Mouse (Mus musculus): ENCODE data around the gene BC030867.

DNA sequence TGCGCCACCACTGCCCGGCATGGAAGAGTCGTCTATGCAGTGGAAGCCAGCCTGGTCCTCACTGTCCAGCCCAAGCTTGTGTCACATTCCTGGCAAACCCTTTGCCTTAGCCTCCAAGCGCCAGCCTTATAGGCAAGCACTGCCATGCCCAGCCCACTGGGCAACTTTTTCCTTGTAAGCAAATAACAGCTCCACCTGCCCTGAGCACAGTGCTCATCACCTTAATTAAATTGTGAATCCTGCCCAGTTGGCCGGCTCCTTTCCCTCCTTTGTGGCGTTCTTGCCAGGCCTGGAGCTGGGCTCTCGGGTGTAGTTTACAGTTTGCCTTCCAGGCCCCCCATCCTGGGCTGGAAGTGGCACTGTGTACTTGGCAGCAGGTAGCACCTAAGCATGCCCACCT is 14.5 kb downstream of the BC030867 start:
- TF ChIP-seq POLR2A (IDR thresholded peaks at IDR 0.05; ENCODE audit: extremely low read depth, insufficient read depth, low read length): no peak
- TF ChIP-seq CTCF (IDR thresholded peaks at IDR 0.05; ENCODE audit: low read depth, low read length): no peak
